Mouse (Mus musculus): ENCODE measurements around the gene Sh2b3. TPM values are rescaled to one million over a fixed set of nuclear protein-coding genes. Genes with fewer than 3 reads are reported as not detected.

Sh2b3 gene
- total RNA-seq, 1 experiment from 2014 or later, result 35.6 TPM

GRCm38 (mm10) chr5:121822786-121823505 is 14.5 kb downstream of the Sh2b3 start:
- DNase-seq, result no peak

DNA sequence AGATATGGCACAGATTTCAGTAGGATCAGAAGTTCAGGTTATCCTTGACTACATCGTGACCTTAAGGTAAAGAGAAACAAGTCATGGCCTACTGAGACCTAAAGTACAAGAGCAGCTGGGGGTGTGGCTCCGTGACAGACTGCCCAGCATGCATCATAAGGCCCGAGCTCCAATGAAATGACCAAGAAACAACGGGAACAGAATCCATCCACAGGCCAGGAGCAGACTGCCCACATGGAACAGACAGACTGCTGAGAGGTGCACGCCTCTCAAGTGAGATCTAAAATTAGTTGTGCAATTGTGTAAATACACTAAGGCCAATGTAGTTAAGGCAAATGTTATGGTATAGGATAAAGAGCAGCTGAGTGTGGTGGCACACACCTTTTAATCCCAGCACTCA is 15.9 kb downstream of the Sh2b3 start:
- DNase-seq, result no peak

DNA sequence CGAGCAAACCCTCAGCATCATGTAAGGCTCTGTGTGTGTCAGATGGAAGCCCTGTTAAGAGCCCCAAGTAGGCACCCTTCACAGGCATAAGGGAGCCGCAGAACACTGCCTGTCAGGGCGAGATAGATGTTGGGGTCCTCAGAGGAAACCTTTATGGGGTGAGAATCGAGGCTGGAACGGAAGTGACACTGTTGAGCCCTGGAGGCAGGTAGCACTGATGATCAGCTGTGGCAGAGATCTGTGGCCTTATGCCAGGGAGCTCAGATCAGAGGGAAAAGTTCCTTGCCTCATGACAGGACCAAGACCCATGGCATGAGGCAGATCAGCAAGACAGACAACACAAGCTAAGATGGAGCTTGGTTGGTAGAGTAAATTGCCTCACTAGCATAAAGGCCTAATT is 16.3 kb downstream of the Sh2b3 start:
- no peak for DNase-seq

DNA sequence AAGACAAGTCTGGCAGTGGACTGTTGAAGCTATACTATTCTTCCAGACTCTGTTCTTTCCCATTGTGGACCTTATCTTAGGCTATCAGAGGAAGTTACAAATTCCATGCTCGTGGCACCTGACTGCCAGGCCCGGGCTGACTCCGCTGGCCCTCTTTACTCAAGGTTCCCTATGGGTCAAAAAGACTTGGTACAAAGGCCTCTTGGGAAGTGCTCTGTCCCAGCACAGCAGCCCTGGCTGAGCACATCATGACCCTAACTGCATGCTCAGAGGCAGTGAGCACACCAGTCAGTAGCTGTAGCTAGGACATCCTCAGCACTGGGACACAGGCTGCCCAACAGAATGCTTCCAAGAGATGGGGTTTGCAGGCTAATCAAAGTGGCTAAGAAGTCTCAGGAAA is 16.8 kb downstream of the Sh2b3 start:
- DNase-seq, result peak; percentile 38

DNA sequence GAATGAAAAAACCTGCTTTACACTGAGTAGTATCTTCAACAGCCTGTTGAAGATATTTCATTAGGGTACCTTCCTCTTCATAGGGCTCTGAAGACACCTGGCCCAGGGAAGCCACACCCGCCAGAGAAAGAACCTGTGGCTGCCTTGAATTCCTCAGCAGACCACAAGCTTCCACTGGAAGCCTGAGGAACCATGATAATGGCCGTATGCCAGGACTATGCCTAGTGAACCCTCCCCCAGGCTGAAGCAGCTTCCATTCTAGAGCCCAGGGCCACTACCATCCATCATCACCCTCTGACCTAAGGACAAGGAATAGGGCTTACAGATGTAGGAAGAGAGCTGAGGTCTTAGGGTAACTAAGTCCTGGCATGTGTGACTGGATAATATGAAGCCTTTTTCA is 17.3 kb downstream of the Sh2b3 start:
- peak; percentile 60 for DNase-seq

GRCm38 (mm10) chr5:121819559-121819958 is 17.9 kb downstream of the Sh2b3 start:
- DNase-seq, result no peak

DNA sequence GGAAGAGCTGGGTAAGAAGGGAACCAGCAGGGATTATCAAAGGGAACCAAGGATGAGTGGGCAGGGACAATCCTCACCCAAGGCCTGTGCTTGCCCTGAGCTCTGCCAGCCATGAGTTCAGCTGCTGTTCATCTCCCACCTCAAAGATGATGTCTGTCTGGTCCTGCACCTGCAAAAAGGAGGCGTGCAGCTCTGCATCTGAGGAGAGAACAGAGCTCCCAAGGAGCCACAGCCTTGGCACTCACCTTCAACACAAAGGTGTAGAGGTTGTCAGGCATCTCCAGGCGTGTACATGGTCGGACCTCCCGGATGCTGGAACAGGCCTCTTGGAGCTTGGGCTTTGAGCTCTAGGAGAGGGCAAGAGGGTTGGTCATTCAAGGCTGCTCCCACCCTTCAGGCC is 18.6 kb downstream of the Sh2b3 start:
- DNase-seq, result no peak

DNA sequence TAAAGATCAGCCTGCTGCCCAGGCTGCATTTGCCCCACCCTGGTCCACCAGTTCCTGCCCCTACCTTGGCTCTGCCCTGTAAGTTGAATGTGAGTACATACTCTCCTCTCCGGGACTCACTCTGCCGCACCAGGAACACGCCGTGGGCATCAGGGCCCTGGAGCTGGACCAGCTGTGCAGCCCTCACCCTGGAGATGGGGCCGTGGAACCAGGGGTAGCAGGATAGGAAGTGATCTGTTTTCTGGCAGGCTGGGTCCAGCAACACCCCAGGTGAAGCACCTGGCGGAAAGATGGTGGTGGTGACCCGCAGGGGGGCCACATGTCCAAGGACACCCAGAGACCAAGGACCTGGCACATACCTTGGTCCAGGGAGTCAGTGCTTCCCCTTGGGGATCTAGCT is 19.0 kb downstream of the Sh2b3 start:
- no peak for DNase-seq

- no peak for DNase-seq
These were observed 19.9 kb downstream of the Sh2b3 start for GRCm38 (mm10) chr5:121817551-121817950.

GRCm38 (mm10) chr5:121816611-121817010 is 20.8 kb downstream of the Sh2b3 start:
- DNase-seq, result no peak

DNA sequence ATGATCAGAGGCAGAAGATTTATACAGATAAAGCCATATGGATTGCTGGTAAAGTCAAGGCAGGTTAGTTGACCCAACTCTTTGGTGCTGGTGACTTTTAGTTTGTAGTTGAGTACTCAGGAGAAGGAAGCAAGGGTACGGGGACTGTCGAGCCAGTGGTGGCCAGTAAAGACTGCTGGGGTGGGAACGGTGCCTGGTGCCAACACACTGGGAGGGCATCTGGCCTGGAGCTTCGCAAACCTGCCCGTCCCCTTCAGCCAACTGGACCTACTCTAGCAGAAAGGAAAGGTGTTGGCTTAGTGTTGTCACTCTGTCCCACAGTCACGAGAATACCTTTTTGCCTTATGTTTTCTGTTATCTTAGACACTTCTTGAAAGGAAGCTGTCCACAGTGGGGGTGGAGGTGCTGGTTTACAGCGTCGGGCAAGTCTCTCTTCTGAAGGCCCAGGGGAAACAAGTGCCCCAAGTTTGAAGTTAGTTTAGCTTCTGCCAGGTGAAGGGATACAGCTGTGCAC is 21.5 kb downstream of the Sh2b3 start:
- DNase-seq, result no peak

GRCm38 (mm10) chr5:121815067-121815466 is 22.4 kb downstream of the Sh2b3 start:
- peak; percentile 74 for DNase-seq

- DNase-seq, result no peak
These were observed 23.7 kb downstream of the Sh2b3 start for GRCm38 (mm10) chr5:121813744-121814143.

DNA sequence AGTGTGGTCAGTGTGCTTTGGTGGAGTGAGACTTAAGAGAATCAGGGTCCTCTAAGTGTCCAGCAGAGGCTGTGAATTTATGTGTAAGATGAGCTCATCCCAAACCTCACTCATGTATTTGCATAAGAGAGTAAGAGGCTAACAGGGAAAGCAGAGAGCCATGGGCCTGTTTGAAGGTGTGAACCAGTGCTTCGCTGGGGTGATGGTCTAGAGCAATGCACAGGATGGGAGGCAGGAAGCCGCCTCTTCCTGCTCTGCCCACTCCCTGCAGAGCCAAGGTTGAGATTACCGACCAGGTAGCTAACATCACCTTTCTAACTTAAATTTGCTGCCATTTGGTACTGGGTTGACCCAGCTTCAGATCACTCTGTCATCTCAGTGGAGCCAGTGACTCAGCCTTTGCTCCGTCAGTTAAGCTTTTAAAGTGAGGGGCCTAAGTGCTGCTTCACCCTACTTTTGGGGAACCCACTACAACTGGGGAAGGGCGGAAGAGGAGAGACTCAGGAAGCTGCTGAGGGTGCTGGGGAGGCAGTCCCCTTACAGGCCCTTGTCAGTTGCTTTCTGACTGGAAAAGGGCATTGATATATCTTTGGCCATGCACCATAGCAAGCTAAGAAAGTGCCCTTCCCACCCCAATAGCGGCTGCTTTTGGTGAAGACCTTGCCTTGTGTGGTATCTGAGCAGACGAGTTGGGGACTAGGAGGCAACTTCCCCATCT is 24.8 kb downstream of the Sh2b3 start:
- DNase-seq, result no peak

GRCm38 (mm10) chr5:121811485-121811931 is 25.9 kb downstream of the Sh2b3 start:
- no peak for DNase-seq

DNA sequence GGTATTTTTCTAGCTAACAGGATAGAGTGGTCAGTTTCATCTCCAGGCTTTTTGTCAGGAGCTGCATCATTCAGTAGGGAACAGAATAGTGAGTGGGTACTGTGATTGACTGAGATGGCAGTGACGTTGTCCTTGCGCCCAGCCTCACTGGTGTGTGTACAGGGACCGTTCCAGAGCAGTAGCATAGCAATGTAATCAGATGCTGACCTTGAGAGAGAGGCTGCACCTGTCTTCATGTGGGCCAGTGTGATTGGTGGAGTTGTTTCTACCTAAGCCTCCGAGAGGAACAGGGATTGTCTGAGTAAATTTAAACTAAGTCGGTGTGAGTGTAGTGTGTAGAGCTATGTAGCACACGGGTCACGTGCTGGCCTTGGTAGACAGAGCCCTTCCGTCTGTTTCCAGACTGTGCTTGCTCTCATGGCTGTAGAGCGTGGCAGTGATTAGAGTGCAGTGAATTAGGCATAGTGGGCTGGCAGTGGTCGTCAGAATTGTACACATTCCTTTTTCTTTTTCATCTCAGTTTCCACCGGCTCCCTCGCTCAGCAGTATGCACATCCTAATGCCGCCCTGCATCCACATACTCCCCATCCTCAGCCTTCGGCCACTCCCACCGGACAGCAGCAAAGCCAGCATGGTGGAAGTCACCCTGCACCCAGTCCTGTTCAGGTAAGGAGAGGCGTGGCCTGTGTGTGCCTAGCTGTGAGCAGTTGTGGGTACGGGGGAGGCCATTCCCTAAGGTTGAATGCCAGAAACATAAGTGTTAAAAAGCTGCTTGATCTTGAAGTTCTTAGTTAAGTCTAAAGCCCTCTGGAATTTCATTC is 26.9 kb downstream of the Sh2b3 start:
- no peak for DNase-seq

GRCm38 (mm10) chr5:121809667-121810224 is 27.7 kb downstream of the Sh2b3 start:
- DNase-seq, result peak; percentile 73

DNA sequence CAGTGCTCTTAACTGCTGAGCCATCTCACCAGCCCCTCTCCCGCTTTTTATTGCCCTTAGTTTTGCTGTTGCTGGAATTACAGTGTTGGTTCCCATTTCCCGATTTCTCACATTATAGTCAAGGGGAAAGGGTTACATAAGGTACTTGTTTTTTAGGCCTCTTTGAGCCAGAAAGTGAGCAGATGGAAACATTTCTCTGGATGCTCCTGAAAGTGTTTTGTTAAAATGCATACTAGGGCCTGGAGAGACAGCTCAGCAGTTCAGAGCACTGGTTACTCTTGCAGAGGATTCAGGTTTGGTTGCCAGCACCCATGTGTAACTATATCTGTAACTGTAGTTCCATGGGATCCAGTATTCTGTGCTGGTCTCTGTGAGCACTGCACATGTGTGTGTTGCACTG is 29.2 kb downstream of the Sh2b3 start:
- no peak for DNase-seq

GRCm38 (mm10) chr5:121807186-121807585 is 30.3 kb downstream of the Sh2b3 start:
- no peak for DNase-seq

DNA sequence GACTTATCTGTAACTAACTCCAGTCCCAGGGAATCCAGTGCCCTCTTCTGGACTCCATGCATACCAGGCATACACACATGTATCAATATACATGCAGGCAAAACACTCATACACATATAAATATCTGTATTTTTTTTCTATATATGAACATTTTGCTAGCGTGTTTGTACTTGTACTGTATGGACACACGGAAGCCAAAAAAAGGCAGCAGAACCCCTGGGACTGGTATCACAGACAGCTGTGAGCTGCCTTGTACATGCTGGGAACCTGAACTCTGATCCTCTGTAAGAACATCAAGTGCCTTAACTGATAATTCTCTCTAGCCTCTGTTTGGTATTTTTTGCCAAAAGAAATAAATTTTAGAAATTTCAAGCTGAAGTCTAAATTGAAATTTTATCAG is 39.0 kb downstream of the Sh2b3 start:
- no peak for DNase-seq

GRCm38 (mm10) chr5:121795800-121796199 is 41.6 kb downstream of the Sh2b3 start:
- DNase-seq, result no peak

- DNase-seq, result no peak
These were observed 46.4 kb downstream of the Sh2b3 start for GRCm38 (mm10) chr5:121791026-121791425.
